Mouse (Mus musculus) urinary bladder, postnatal 4 days (tissue): Measurements from ENCODE around the gene H3f3b.
A peak's percentile ranks its signal among the peaks of the same experiment; 100 is the strongest.

Experiments
- DNase-seq, 2 experiments: peaks; one replicate each; pipeline ENCODE4 v3.0.0; 2021 to 2022; ENCODE audit warnings: low spot score in 2 of 2

The H3f3b gene

GRCm38 (mm10) chr11:116001725-116002124 lies 26.0 kb downstream of the H3f3b start:
- no peak for DNase-seq

DNA sequence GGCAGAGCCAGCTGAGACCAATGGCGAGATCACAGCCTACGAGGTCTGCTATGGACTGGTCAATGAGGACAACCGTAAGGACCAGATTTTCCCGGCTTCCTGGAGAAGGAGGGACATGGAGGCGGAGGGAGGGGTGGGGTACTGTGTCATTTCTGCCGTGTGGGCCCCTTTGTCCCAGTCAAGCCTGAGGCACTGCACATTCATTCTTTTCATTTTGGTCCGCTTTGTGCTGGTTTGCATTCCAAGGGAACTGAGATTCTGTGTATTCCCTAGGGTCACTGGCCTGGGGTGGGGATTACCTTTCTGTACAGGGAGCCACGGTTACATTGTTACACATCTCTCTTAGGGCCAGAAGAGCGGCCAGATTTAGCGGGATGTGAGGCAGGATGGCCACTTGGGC lies 27.2 kb downstream of the H3f3b start:
- no peak for DNase-seq

GRCm38 (mm10) chr11:115999538-116000143 lies 28.1 kb downstream of the H3f3b start:
- no peak for DNase-seq

DNA sequence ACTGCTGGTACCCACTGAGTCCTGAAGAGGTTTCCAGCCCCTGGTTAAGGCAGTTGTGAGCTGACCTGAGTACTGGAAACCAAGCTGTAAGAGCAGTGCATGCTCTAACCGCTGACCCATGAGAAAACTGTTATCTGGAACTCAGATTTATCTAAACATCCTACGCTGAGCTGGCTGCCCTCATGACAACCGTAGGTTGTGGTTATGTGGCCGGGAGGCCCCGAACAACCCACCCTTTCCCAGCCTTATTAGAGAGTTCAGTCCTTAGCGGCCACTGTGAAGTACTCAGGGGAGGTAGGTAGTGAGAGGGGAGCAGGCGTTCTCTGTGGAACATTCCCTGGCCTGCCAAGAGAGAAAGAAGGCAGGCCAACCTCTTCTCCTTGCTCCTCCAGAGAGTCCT lies 28.7 kb downstream of the H3f3b start:
- DNase-seq, result no peak

GRCm38 (mm10) chr11:115997662-115998061 lies 30.1 kb downstream of the H3f3b start:
- DNase-seq, result no peak

GRCm38 (mm10) chr11:115997047-115997446 lies 30.7 kb downstream of the H3f3b start:
- no peak for DNase-seq

DNA sequence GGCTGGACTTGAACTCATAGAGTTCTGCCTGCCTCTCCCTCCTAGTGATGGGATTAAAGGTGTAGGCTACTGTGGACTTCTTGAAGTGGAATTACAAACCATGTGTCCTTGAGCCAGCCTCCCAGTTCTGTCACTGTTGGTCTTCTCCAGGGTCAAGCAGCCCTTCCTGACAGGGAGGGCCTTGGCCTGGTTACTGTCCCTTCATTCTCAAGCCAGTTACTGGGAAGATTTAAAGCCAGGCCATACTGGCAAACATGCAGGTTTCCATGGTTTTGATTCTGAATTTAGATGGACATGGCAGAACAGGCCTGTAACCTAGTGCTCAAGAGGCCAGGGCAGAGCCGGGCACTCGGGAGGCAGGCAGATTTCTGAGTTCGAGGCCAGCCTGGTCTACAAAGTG lies 32.5 kb downstream of the H3f3b start:
- DNase-seq, result no peak

- DNase-seq, result no peak
These were observed 35.7 kb downstream of the H3f3b start for GRCm38 (mm10) chr11:115992098-115992497.

GRCm38 (mm10) chr11:115989686-115990085 lies 38.1 kb downstream of the H3f3b start:
- no peak for DNase-seq

GRCm38 (mm10) chr11:115983291-115983690 lies 44.5 kb downstream of the H3f3b start:
- DNase-seq, result no peak

DNA sequence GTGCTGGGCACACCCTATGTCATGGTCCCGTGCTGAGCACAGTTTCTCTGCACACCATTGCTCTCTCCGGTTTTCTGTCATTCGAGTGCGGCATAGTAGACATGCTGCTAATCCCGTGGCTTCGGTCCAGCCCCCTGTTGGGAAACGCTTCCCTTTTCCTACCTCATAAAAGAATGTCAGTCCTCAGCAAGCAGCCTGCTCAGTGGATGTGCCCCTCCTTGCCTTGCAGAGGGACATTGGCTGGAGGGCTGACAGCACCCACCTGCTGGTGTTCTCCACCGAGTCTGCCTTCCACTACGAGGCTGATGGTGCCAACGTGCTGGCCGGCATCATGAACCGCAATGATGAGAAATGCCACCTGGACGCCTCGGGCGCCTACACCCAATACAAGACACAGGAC lies 45.3 kb downstream of the H3f3b start:
- no peak for DNase-seq

DNA sequence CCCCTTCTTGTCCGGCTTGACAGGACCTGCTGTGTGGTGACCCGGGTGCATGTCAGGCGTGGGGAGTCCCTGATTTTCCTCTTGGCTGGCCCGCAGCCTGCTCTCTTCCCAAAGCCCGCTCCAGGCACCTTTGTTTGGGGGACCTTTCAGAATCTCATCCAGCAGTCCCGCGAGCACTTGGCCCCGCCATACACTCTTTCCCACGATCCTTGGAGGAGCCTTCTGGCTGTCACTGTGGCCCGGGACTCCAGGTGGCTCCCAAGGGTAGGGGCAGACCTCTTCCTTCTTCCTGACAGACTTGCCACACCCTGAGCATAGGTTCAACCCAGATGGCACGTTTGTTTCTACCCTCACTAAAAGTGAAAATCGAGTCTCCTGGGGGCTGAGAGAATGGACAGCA lies 52.2 kb downstream of the H3f3b start:
- DNase-seq, result no peak

DNA sequence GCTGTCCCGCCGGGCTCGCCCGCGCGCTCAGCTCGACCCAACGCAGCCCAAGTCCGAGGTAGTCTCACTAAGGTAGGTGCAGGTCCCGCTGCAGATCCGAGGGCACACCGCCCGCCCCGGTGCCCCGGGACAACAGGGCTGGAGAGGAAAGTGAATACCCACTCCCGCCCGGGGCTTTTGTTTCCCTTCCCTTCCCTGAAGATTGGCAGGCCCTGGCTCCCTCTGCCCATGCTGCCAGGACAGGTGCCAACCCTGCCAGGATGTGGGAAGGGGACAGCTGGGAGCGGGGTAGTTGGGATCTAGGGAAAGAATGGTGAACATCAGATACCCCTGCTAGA lies 52.7 kb downstream of the H3f3b start:
- DNase-seq, result no peak

- peak in 1 of 2 experiments; percentile 70 for DNase-seq
These were observed 53.3 kb downstream of the H3f3b start, which contains the start of gene Itgb4 for GRCm38 (mm10) chr11:115974309-115975082. TSS of gene Itgb4 (plus strand) at chr11:115974709.
